Mouse (Mus musculus) embryonic facial prominence, embryonic 15.5 days (tissue): ENCODE data around the gene Rem1. TPM values are rescaled to one million over a fixed set of nuclear protein-coding genes. Genes with fewer than 3 reads are reported as not detected.

Source experiments
- ATAC-seq: fragments of 200-750 bp; cut with Nextera tagmentation; 2 replicates; pipeline ENCODE4 v1.8.0; 2017; ENCODE audit warnings: low read depth, moderate TSS enrichment; ENCODE audit not compliant: insufficient number of reproducible peaks, low FRiP score, low TSS enrichment
- H3K27ac ChIP-seq: fragments of 300-500 bp; sonication (generic); replicated peaks from 2 replicates; pipeline ENCODE4 v1.5.1; 2015; ENCODE audit warnings: mild to moderate bottlenecking, inconsistent platforms
- H3K27me3 ChIP-seq: fragments of 300-500 bp; sonication (generic); 2 replicates; pipeline ENCODE4 v1.6.1; 2015; ENCODE audit warnings: inconsistent platforms
- H3K36me3 ChIP-seq: fragments of 300-500 bp; sonication (generic); 2 replicates; pipeline ENCODE4 v1.6.1; 2015; ENCODE audit warnings: mild to moderate bottlenecking, inconsistent platforms
- H3K4me1 ChIP-seq: fragments of 300-500 bp; sonication (generic); 2 replicates; pipeline ENCODE4 v1.6.1; 2015; ENCODE audit warnings: inconsistent platforms
- H3K4me2 ChIP-seq: fragments of 300-500 bp; sonication (generic); replicated peaks from 2 replicates; pipeline ENCODE4 v1.6.1; 2015; ENCODE audit warnings: mild to moderate bottlenecking, inconsistent platforms
- H3K4me3 ChIP-seq: fragments of 300-500 bp; sonication (generic); replicated peaks from 2 replicates; pipeline ENCODE4 v1.5.1; 2015; ENCODE audit warnings: mild to moderate bottlenecking, inconsistent platforms
- H3K9ac ChIP-seq: fragments of 300-500 bp; sonication (generic); 2 replicates; pipeline ENCODE4 v1.6.1; 2015; ENCODE audit warnings: inconsistent platforms
- H3K9me3 ChIP-seq: fragments of 300-500 bp; sonication (generic); replicated peaks from 2 replicates; pipeline ENCODE4 v1.6.1; 2016; ENCODE audit warnings: inconsistent platforms
- WGBS: fragments of 180-500 bp; shearing (Covaris S2); methylation state at CpG from one replicate; pipeline ENCODE4 v1.1.7; 2015; 5-methylcytosine and 5-hydroxymethylcytosine counted together
- polyA plus RNA-seq: library from polyadenylated mRNA; unstranded; fragments of >200 nt; fragmentation: Nextera tagmentation; extraction: Ambion mirVana; gene quantifications from 2 replicates; pipeline ENCODE4 v1.2.1, GENCODE M21; 2015

Rem1 gene
- polyA plus RNA-seq, 1 experiment from 2014 or later = 5.3 TPM

GRCm38 (mm10) chr2:152629904-152630303 lies 3.2 kb downstream of the Rem1 start:
- Histone ChIP-seq H3K4me1 (peaks cover 13% of the 10 kb centered on the region), H3K9me3 (no peaks in the 10 kb centered on the region), H3K4me2 (no peak overlapping the region), H3K4me3 (no peak overlapping the region), H3K27ac (no peak overlapping the region), H3K9ac (no peak overlapping the region), H3K27me3 (peaks cover 41% of the 10 kb centered on the region), H3K36me3 (no peaks in the 10 kb centered on the region)
- no peak for ATAC-seq
- 89% methylated on average over 6 of the region's 6 CpGs for WGBS

GRCm38 (mm10) chr2:152633334-152633733 lies 6.6 kb downstream of the Rem1 start:
- 0 out of 2 replicates have a peak, but pooled peaks cover 3% of the 10 kb centered on the region for H3K4me1 ChIP-seq
- 43% methylated on average over 17 of the region's 17 CpGs for WGBS
- no peaks in the 10 kb centered on the region for H3K9me3 ChIP-seq
- no peak overlapping the region for H3K4me3 ChIP-seq
- no peaks in the 10 kb centered on the region for H3K36me3 ChIP-seq
- H3K4me2 ChIP-seq = no peak overlapping the region
- no peak for ATAC-seq
- H3K27ac ChIP-seq = no peak overlapping the region
- peaks cover 11% of the 10 kb centered on the region for H3K27me3 ChIP-seq
- H3K9ac ChIP-seq = no peak overlapping the region

GRCm38 (mm10) chr2:152634311-152634710 lies 7.6 kb downstream of the Rem1 start:
- Histone ChIP-seq H3K4me1 (0 out of 2 replicates have a peak, but pooled peaks cover 8% of the 10 kb centered on the region), H3K27ac (no peak overlapping the region), H3K36me3 (no peaks in the 10 kb centered on the region), H3K4me2 (no peak overlapping the region), H3K9ac (no peak overlapping the region), H3K27me3 (0 out of 2 replicates have a peak, but pooled peaks cover 4% of the 10 kb centered on the region), H3K9me3 (no peaks in the 10 kb centered on the region), H3K4me3 (no peak overlapping the region)
- WGBS = 83% methylated on average over 29 of the region's 29 CpGs
- no peak for ATAC-seq

GRCm38 (mm10) chr2:152636246-152637005 lies 9.7 kb downstream of the Rem1 start:
- 0 out of 2 replicates have a peak, but pooled peaks cover 14% of the 10 kb centered on the region for H3K4me1 ChIP-seq
- H3K4me3 ChIP-seq = no peak overlapping the region
- peak overlapping the region; percentile 74 for H3K27ac ChIP-seq
- no peak overlapping the region for H3K4me2 ChIP-seq
- no peaks in the 10 kb centered on the region for H3K9me3 ChIP-seq
- H3K27me3 ChIP-seq = no peaks in the 10 kb centered on the region
- H3K36me3 ChIP-seq = no peaks in the 10 kb centered on the region
- H3K9ac ChIP-seq = no peak overlapping the region
- ATAC-seq = peak; percentile 44; the same call in 1 of the 2 replicates
- WGBS = 63% methylated on average over 23 of the region's 23 CpGs

GRCm38 (mm10) chr2:152637006-152637322 lies 10.2 kb downstream of the Rem1 start:
- Histone ChIP-seq H3K4me2 (no peak overlapping the region), H3K4me1 (0 out of 2 replicates have a peak, but pooled peaks cover 14% of the 10 kb centered on the region), H3K27me3 (no peaks in the 10 kb centered on the region), H3K9me3 (no peaks in the 10 kb centered on the region), H3K27ac (peak overlapping the region; percentile 68; the same call in 1 of the 2 replicates), H3K9ac (no peak overlapping the region), H3K36me3 (no peaks in the 10 kb centered on the region), H3K4me3 (no peak overlapping the region)
- WGBS = 70% methylated on average over 6 of the region's 6 CpGs
- no peak for ATAC-seq

- H3K4me2 ChIP-seq = no peak overlapping the region
- 81% methylated on average over 4 of the region's 4 CpGs for WGBS
- no peak for ATAC-seq
- no peak overlapping the region for H3K4me3 ChIP-seq
- H3K27me3 ChIP-seq = no peaks in the 10 kb centered on the region
- peak overlapping the region; percentile 68; the same call in 1 of the 2 replicates for H3K27ac ChIP-seq
- H3K9me3 ChIP-seq = no peaks in the 10 kb centered on the region
- H3K36me3 ChIP-seq = no peaks in the 10 kb centered on the region
- no peak overlapping the region for H3K9ac ChIP-seq
- 0 out of 2 replicates have a peak, but pooled peaks cover 14% of the 10 kb centered on the region for H3K4me1 ChIP-seq
These were observed 10.6 kb downstream of the Rem1 start for GRCm38 (mm10) chr2:152637381-152637780.

- Histone ChIP-seq H3K27ac (no peak overlapping the region), H3K27me3 (no peaks in the 10 kb centered on the region), H3K9me3 (no peaks in the 10 kb centered on the region), H3K4me2 (no peak overlapping the region), H3K9ac (no peak overlapping the region), H3K36me3 (no peaks in the 10 kb centered on the region), H3K4me1 (0 out of 2 replicates have a peak, but pooled peaks cover 14% of the 10 kb centered on the region), H3K4me3 (no peak overlapping the region)
- WGBS = 51% methylated on average over 6 of the region's 6 CpGs
- no peak for ATAC-seq
These were observed 12.1 kb downstream of the Rem1 start for GRCm38 (mm10) chr2:152638865-152639264.

GRCm38 (mm10) chr2:152639406-152640113 lies 12.8 kb downstream of the Rem1 start:
- H3K9ac ChIP-seq = no peak overlapping the region
- H3K4me2 ChIP-seq = no peak overlapping the region
- H3K36me3 ChIP-seq = no peaks in the 10 kb centered on the region
- H3K27me3 ChIP-seq = no peaks in the 10 kb centered on the region
- H3K27ac ChIP-seq = 0 out of 2 replicates have a peak overlapping the region, but pooled peaks have one; percentile 11
- H3K9me3 ChIP-seq = no peaks in the 10 kb centered on the region
- WGBS = 20% methylated on average over 11 of the region's 11 CpGs
- H3K4me1 ChIP-seq = 0 out of 2 replicates have a peak, but pooled peaks cover 14% of the 10 kb centered on the region
- no peak overlapping the region for H3K4me3 ChIP-seq
- no peak for ATAC-seq

- WGBS = 53% methylated on average over 10 of the region's 10 CpGs
- Histone ChIP-seq H3K36me3 (no peaks in the 10 kb centered on the region), H3K27me3 (no peaks in the 10 kb centered on the region), H3K9ac (no peak overlapping the region), H3K9me3 (no peaks in the 10 kb centered on the region), H3K4me2 (no peak overlapping the region), H3K4me1 (0 out of 2 replicates have a peak, but pooled peaks cover 3% of the 10 kb centered on the region), H3K27ac (no peak overlapping the region), H3K4me3 (no peak overlapping the region)
- ATAC-seq = peak; percentile 49; the same call in 1 of the 2 replicates
These were observed 26.3 kb downstream of the Rem1 start for GRCm38 (mm10) chr2:152652901-152653620.

GRCm38 (mm10) chr2:152653874-152654715 lies 27.3 kb downstream of the Rem1 start:
- no peak overlapping the region for H3K4me3 ChIP-seq
- H3K9ac ChIP-seq = no peak overlapping the region
- ATAC-seq = 0 out of 2 replicates have a peak, but pooled peaks have one; percentile 25
- no peaks in the 10 kb centered on the region for H3K9me3 ChIP-seq
- WGBS = 46% methylated on average over 14 of the region's 14 CpGs
- no peak overlapping the region for H3K4me2 ChIP-seq
- H3K27ac ChIP-seq = no peak overlapping the region
- H3K4me1 ChIP-seq = 0 out of 2 replicates have a peak, but pooled peaks cover 3% of the 10 kb centered on the region
- no peaks in the 10 kb centered on the region for H3K27me3 ChIP-seq
- H3K36me3 ChIP-seq = no peaks in the 10 kb centered on the region
